Mouse (Mus musculus): ENCODE results near the gene Sirt4.

- TF ChIP-seq CTCF (IDR thresholded peaks at IDR 0.05; ENCODE audit: low read depth, low read length) (no peak), POLR2A (IDR thresholded peaks at IDR 0.05; ENCODE audit: insufficient read depth, low read length) (no peak), EP300 (IDR thresholded peaks at IDR 0.05; ENCODE audit: insufficient read depth, low read depth, low read length) (peak; percentile 68; the same call in 1 of the 2 replicates)
These were observed 35.9 kb upstream of the Sirt4 start for GRCm38 (mm10) chr5:115520325-115520869.

Measured in ES-Bruce4 (cell line).